Mouse (Mus musculus): ENCODE results near the gene Zfp446.

The Zfp446 gene

GRCm38 (mm10) chr7:12987409-12988189 lies 10.0 kb downstream of the Zfp446 start:
- no peak for DNase-seq (ENCODE audit: low read depth)

GRCm38 (mm10) chr7:12992222-12992621 lies 14.6 kb downstream of the Zfp446 start:
- DNase-seq (ENCODE audit: low read depth), result peak; percentile 86

GRCm38 (mm10) chr7:12993148-12993547 lies 15.5 kb downstream of the Zfp446 start:
- no peak for DNase-seq (ENCODE audit: low read depth)

GRCm38 (mm10) chr7:12995862-12996261 lies 18.2 kb downstream of the Zfp446 start:
- no peak for DNase-seq (ENCODE audit: low read depth)

- no peak for DNase-seq (ENCODE audit: low read depth)
These were observed 19.6 kb downstream of the Zfp446 start for GRCm38 (mm10) chr7:12997230-12997629.

GRCm38 (mm10) chr7:12998053-12998452 lies 20.4 kb downstream of the Zfp446 start, which contains the start of gene Slc27a5:
Gene Slc27a5, minus strand, starts transcription at chr7:12998192.
- no peak for DNase-seq (ENCODE audit: low read depth)

GRCm38 (mm10) chr7:12998851-12999250 lies 21.2 kb downstream of the Zfp446 start, which contains the start of gene Trim28:
Gene Trim28, plus strand, starts transcription at chr7:12999114.
- DNase-seq (ENCODE audit: low read depth), result no peak

- DNase-seq (ENCODE audit: low read depth), result no peak
These were observed 23.9 kb downstream of the Zfp446 start for GRCm38 (mm10) chr7:13001584-13001983.

GRCm38 (mm10) chr7:13003380-13003779 lies 25.7 kb downstream of the Zfp446 start:
- DNase-seq (ENCODE audit: low read depth), result no peak

- DNase-seq (ENCODE audit: low read depth), result no peak
These were observed 28.4 kb downstream of the Zfp446 start for GRCm38 (mm10) chr7:13006011-13006410.

- DNase-seq (ENCODE audit: low read depth), result no peak
These were observed 28.9 kb downstream of the Zfp446 start for GRCm38 (mm10) chr7:13006531-13006930.

GRCm38 (mm10) chr7:13007341-13008092 lies 29.9 kb downstream of the Zfp446 start:
- DNase-seq (ENCODE audit: low read depth), result no peak

GRCm38 (mm10) chr7:13009143-13010004 lies 31.7 kb downstream of the Zfp446 start:
- peak; percentile 96 for DNase-seq (ENCODE audit: low read depth)

- no peak for DNase-seq (ENCODE audit: low read depth)
These were observed 32.6 kb downstream of the Zfp446 start, which contains the start of gene Zbtb45 for GRCm38 (mm10) chr7:13010005-13010908. Gene Zbtb45, minus strand, starts transcription at chr7:13010034.

- DNase-seq (ENCODE audit: low read depth), result no peak
These were observed 36.0 kb downstream of the Zfp446 start for GRCm38 (mm10) chr7:13013671-13014070.

- DNase-seq (ENCODE audit: low read depth), result no peak
These were observed 36.7 kb downstream of the Zfp446 start for GRCm38 (mm10) chr7:13014275-13014839.

GRCm38 (mm10) chr7:13015217-13015616 lies 37.6 kb downstream of the Zfp446 start:
- no peak for DNase-seq (ENCODE audit: low read depth)

GRCm38 (mm10) chr7:13022773-13023535 lies 45.3 kb downstream of the Zfp446 start:
- peak; percentile 87 for DNase-seq (ENCODE audit: low read depth)

GRCm38 (mm10) chr7:13023928-13024731 lies 46.5 kb downstream of the Zfp446 start:
- DNase-seq (ENCODE audit: low read depth), result peak; percentile 97

All from induced T-regulatory cell, adult 2 months (primary cell).